Mouse (Mus musculus): ENCODE measurements around the gene Pms2.

DNA sequence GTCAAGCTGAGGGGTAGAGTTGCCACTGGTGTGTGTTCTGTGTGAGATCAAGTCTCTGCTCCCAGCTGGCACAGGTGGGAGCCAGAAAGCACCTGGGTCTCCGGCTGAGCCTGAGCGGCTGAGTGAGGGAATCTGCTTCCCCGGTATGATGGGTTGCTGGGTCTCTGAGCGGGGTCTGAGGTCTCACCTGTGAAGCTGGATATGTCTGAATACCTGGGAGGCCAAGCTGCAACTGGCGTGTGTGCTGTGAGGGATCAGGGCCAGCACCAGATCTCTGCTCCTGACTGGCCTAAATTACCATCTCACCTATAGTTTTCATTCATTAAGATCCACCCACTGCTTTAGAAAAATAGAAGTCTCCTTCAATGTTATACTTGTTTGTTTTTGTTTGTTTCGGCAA lies 47.3 kb downstream of the Pms2 start:
- no peak for TF ChIP-seq CTCF (conservative IDR thresholded peaks at IDR 0.05; ENCODE audit: low read length)
- TF ChIP-seq POU5F1 (IDR thresholded peaks at IDR 0.05; ENCODE audit: borderline replicate concordance, low read length) = no peak
